Mouse (Mus musculus) megakaryocyte progenitor cell, adult 5-6 weeks (primary cell): ENCODE measurements around the gene Ost4. TPM values are rescaled to one million over a fixed set of nuclear protein-coding genes. Genes with fewer than 3 reads are reported as not detected.

ENCODE experiments used
- ATAC-seq: replicated peaks from 2 replicates; pipeline ENCODE4 v1.8.0; 2016; ENCODE audit warnings: mild to moderate bottlenecking, moderate TSS enrichment, inconsistent platforms; ENCODE audit not compliant: poor library complexity
- total RNA-seq, 2 experiments: library from RNA; stranded (forward) in 1 of 2; stranded (reverse) in 1 of 2; fragments of 157-497, 149-512 nt in 1 of 2; fragments of 200-1000 nt in 1 of 2; gene quantifications; 2 replicates each; pipeline versions ENCODE4 v1.2.3 to v1.2.4; 2015 to 2017

Ost4 gene
- total RNA-seq, 2 experiments from 2014 or later = 297 to 439 TPM

DNA sequence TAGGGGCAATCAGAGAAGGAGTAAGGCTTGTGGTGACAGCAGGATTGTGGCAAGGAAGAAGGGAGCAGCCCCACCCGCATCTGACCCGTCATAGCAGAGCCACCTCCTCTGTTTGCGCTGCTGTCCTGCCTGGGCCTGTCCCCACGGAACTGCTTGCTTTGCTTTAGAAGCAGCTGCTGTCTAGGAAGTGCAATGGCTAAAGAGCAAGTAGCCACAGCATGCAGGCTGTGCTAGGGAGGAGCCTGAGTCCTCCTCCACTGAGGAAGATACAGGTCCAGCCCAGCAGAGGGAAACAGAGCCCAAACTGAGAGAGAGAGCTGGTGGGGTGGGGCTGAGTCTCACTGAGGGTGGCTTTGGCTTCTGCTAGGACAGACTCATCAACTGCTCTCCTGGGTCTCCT, 43.7 kb downstream of the Ost4 start:
- peak; percentile 82 for ATAC-seq

GRCm38 (mm10) chr5:30856124-30856523, 51.5 kb downstream of the Ost4 start:
- ATAC-seq = peak; percentile 42; the same call in 1 of the 2 replicates

Other genes with a start within 250 kb of the Ost4 start
- gene Cenpa, start 241.0 kb downstream of the Ost4 start, total RNA-seq (2015) = 152 and 180 TPM in 2 replicates
- 80.7 and 103 TPM in 2 replicates for gene Cenpa, start 241.0 kb downstream of the Ost4 start, total RNA-seq (2017)
- gene Dpysl5, start 196.2 kb downstream of the Ost4 start, total RNA-seq (2015) = not detected in 2 replicates
- not detected in 2 replicates for gene Dpysl5, start 196.2 kb downstream of the Ost4 start, total RNA-seq (2017)
- gene Mapre3, start 93.1 kb downstream of the Ost4 start, total RNA-seq (2015) = 0.27 TPM in 1 of 2 replicates, not detected in the other
- not detected in 2 replicates for gene Mapre3, start 93.1 kb downstream of the Ost4 start, total RNA-seq (2017)
- 18.2 and 23.9 TPM in 2 replicates for gene Tmem214, start 39.8 kb downstream of the Ost4 start, total RNA-seq (2015)
- gene Tmem214, start 39.8 kb downstream of the Ost4 start, total RNA-seq (2017) = 20.9 and 38.4 TPM in 2 replicates
- gene Agbl5, start 19.1 kb downstream of the Ost4 start, total RNA-seq (2015) = 12.4 and 13.8 TPM in 2 replicates
- 7.7 and 8.4 TPM in 2 replicates for gene Agbl5, start 19.1 kb downstream of the Ost4 start, total RNA-seq (2017)
- gene Emilin1, start 5.6 kb upstream of the Ost4 start, total RNA-seq (2015) = 49.7 and 64.5 TPM in 2 replicates
- 98.6 and 99.3 TPM in 2 replicates for gene Emilin1, start 5.6 kb upstream of the Ost4 start, total RNA-seq (2017)
- gene Khk, start 13.6 kb upstream of the Ost4 start, total RNA-seq (2015) = 74.3 and 88.2 TPM in 2 replicates
- 62.2 and 82.9 TPM in 2 replicates for gene Khk, start 13.6 kb upstream of the Ost4 start, total RNA-seq (2017)
- gene Cgref1, start 37.8 kb upstream of the Ost4 start, total RNA-seq (2015) = not detected in 2 replicates
- 1.7 TPM in 1 of 2 replicates, not detected in the other for gene Cgref1, start 37.8 kb upstream of the Ost4 start, total RNA-seq (2017)
- gene Preb, start 52.6 kb upstream of the Ost4 start, total RNA-seq (2015) = 53.5 and 54.6 TPM in 2 replicates
- gene Preb, start 52.6 kb upstream of the Ost4 start, total RNA-seq (2017) = 45.2 and 62.3 TPM in 2 replicates
- gene Tcf23, start 60.9 kb upstream of the Ost4 start, total RNA-seq (2015) = 0.02 TPM in 1 of 2 replicates, not detected in the other
- gene Tcf23, start 60.9 kb upstream of the Ost4 start, total RNA-seq (2017) = not detected in 2 replicates
- 81.4 and 113 TPM in 2 replicates for gene Atraid, start 140.5 kb upstream of the Ost4 start, total RNA-seq (2015)
- gene Atraid, start 140.5 kb upstream of the Ost4 start, total RNA-seq (2017) = 64.1 and 66.4 TPM in 2 replicates
- 3.5 and 4.8 TPM in 2 replicates for gene Slc5a6, start 141.1 kb upstream of the Ost4 start, total RNA-seq (2015)
- 7.5 and 8.9 TPM in 2 replicates for gene Slc5a6, start 141.1 kb upstream of the Ost4 start, total RNA-seq (2017)
- 43.4 and 51.2 TPM in 2 replicates for gene Cad, start 147.0 kb upstream of the Ost4 start, total RNA-seq (2015)
- 28.6 and 28.9 TPM in 2 replicates for gene Cad, start 147.0 kb upstream of the Ost4 start, total RNA-seq (2017)
- not detected in 2 replicates for gene Dnajc5g, start 198.5 kb upstream of the Ost4 start, total RNA-seq (2015)
- not detected in 2 replicates for gene Dnajc5g, start 198.5 kb upstream of the Ost4 start, total RNA-seq (2017)
- gene Slc30a3, start 200.4 kb upstream of the Ost4 start, total RNA-seq (2015) = not detected in 2 replicates
- not detected in 2 replicates for gene Slc30a3, start 200.4 kb upstream of the Ost4 start, total RNA-seq (2017)
- gene Trim54, start 208.9 kb upstream of the Ost4 start, total RNA-seq (2015) = not detected in 2 replicates
- not detected in 2 replicates for gene Trim54, start 208.9 kb upstream of the Ost4 start, total RNA-seq (2017)
- gene Ucn, start 231.0 kb upstream of the Ost4 start, total RNA-seq (2015) = not detected in 2 replicates
- gene Ucn, start 231.0 kb upstream of the Ost4 start, total RNA-seq (2017) = not detected in 2 replicates
- 27.1 and 35.3 TPM in 2 replicates for gene Mpv17, start 246.5 kb upstream of the Ost4 start, total RNA-seq (2015)
- gene Mpv17, start 246.5 kb upstream of the Ost4 start, total RNA-seq (2017) = 18.0 and 32.8 TPM in 2 replicates